Mouse (Mus musculus) thymus, adult 2 months (tissue): ENCODE data around the gene Syt16. TPM values are rescaled to one million over a fixed set of nuclear protein-coding genes. Genes with fewer than 3 reads are reported as not detected.

Source experiments
- DNase-seq: peaks from one replicate; pipeline ENCODE4 v3.0.0; 2021
- H3K27ac ChIP-seq: fragments of 200-500 bp; 2 replicates; pipeline ENCODE4 v1.5.1; 2012; ENCODE audit warnings: low read length, control low read depth; ENCODE audit not compliant: control insufficient read depth, insufficient read depth
- H3K27me3 ChIP-seq: fragments of 200-500 bp; 2 replicates; pipeline ENCODE4 v1.6.1; 2012; ENCODE audit warnings: mild to moderate bottlenecking, low read length, moderate library complexity, mixed read lengths; ENCODE audit not compliant: control insufficient read depth, insufficient read depth
- H3K36me3 ChIP-seq: fragments of 200-500 bp; 2 replicates; pipeline ENCODE4 v1.6.1; 2012; ENCODE audit warnings: mild to moderate bottlenecking, low read length, moderate library complexity; ENCODE audit not compliant: control insufficient read depth, insufficient read depth
- H3K4me1 ChIP-seq: fragments of 200-500 bp; replicated peaks from 2 replicates; pipeline ENCODE4 v1.6.1; 2012; ENCODE audit warnings: low read length; ENCODE audit not compliant: control insufficient read depth, insufficient read depth
- H3K4me3 ChIP-seq: fragments of 200-500 bp; 2 replicates; pipeline ENCODE4 v1.5.1; 2012; ENCODE audit warnings: mild to moderate bottlenecking, low read length, control low read depth, moderate library complexity; ENCODE audit not compliant: control insufficient read depth, insufficient read depth
- CTCF ChIP-seq: fragments of 200-500 bp; IDR thresholded peaks from 2 replicates; pipeline ENCODE4 v1.5.1; 2012; ENCODE audit warnings: mild to moderate bottlenecking, control low read depth, low read length, moderate library complexity, borderline replicate concordance; ENCODE audit not compliant: control insufficient read depth, poor library complexity, insufficient read depth; ENCODE audit errors: extremely low read depth
- POLR2A ChIP-seq: fragments of 200-500 bp; IDR thresholded peaks from 2 replicates; pipeline ENCODE4 v1.6.1; 2012; ENCODE audit warnings: mild to moderate bottlenecking, low read length, control low read depth, moderate library complexity; ENCODE audit not compliant: control insufficient read depth, poor library complexity, insufficient read depth; ENCODE audit errors: extremely low read depth
- WGBS: fragments of 180-500 bp; shearing (Covaris S2); methylation state at CpG from one replicate; pipeline ENCODE4 v1.1.7; 2018; 5-methylcytosine and 5-hydroxymethylcytosine counted together
- polyA plus RNA-seq: library from polyadenylated mRNA; depleted of rRNA; stranded (reverse); fragments of >200 nt; gene quantifications from 2 replicates; pipeline ENCODE4 v1.2.3, GENCODE M21; 2012

Syt16 gene
- polyA plus RNA-seq, 1 experiment, result not detected

DNA sequence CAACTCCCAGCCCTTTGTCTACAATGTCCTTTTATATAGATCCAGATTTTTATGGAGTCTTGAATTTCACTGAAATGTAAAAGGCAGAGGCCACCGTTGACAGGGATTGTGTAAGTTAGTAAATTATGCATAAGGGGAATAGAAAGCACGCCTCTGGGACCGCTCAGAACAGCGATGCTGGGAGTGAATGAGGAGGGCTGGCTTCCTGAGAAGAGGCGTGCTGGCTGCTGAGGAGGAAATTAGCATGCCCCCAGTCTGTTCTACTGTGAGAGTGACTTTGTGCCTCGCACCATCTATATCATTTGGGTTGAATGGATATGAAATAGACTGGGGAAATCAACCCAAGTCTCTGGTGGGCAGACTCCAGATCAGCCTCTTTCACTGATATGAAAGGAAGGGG, 46.3 kb downstream of the Syt16 start:
- no peak for TF ChIP-seq CTCF
- no peak for TF ChIP-seq POLR2A
- DNase-seq, result no peak
- Histone ChIP-seq H3K27ac (no peak overlapping the region), H3K27me3 (no peaks in the 10 kb centered on the region), H3K4me1 (no peaks in the 10 kb centered on the region), H3K36me3 (no peaks in the 10 kb centered on the region), H3K4me3 (no peak overlapping the region)
- 47% methylated on average over 6 of the region's 6 CpGs for WGBS

DNA sequence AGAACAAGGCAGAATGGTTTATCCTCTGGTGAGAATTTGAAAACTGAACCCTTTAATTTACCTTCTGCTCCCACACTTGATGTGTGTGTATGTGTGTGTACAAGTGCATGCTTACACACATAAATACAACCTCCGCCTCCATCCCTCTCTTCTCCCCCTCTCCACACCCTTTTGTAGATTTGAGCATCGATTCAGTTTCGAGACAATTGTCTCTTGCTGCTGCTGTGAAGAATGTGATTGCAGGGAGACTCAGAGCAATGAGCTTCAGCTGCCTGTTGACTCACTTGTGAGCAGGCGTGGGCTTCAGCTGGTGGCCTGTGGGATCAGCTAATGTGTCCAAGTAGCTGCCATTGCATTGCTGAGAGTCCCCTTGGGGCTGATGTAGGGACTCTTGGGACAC, 46.8 kb downstream of the Syt16 start:
- Histone ChIP-seq H3K4me3 (no peak overlapping the region), H3K27me3 (no peaks in the 10 kb centered on the region), H3K27ac (no peak overlapping the region), H3K4me1 (no peaks in the 10 kb centered on the region), H3K36me3 (no peaks in the 10 kb centered on the region)
- TF ChIP-seq POLR2A, result no peak
- no peak for DNase-seq
- 91% methylated on average over 4 of the region's 4 CpGs for WGBS

DNA sequence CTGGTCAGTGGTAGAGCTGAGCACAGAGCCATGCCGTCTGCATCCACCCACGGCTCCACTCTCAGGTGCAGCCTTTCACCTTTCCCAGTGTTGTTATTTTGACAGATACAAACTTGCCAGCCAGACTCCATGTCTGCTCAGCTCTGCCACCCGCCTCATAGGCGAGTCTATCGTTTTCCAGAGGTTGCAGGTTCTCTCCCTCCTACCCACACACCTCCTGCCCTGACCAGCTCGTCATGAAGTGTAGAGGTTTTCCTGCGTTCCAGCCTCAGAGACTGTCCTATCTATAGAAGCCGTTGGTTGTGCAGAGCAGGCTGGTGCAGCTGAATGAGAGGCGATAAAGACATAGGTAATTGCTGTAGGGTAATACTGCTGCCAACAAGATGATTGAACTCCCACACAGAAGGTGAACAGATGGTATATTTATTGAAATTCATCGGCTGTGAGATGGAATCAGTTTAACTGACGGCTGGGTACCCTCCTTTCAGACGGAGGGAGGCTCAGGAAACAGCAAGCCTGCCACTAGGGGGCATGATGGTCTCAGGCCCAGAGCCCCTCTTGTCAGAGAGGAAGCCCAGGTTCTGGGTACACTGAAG, 58.0 kb downstream of the Syt16 start:
- TF ChIP-seq CTCF, result no peak
- TF ChIP-seq POLR2A, result no peak
- Histone ChIP-seq H3K4me3 (no peak overlapping the region), H3K27ac (no peak overlapping the region), H3K4me1 (no peaks in the 10 kb centered on the region), H3K36me3 (no peaks in the 10 kb centered on the region), H3K27me3 (no peaks in the 10 kb centered on the region)
- 61% methylated on average over 12 of the region's 12 CpGs for WGBS
- peak; percentile 25 for DNase-seq

DNA sequence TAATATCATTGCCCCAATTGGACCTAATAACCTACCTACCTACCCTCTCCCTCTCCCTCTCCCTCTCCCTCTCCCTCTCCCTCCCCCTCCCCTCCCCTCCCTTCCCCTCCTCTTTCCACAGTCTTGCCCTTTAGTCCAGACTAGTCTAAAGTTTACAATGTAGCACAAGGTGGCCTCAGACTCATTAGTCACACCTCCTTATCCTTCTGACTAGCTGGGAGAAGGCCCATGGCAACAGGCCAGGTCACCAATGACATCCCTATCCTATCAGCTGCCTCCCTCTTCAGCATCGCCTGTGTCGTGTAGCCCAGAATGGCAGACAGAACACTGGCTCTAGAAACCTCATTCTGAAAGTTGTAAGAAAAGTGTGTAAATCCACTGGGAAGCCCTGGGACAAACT, 58.7 kb downstream of the Syt16 start:
- 92% methylated on average over 2 of the region's 2 CpGs for WGBS
- Histone ChIP-seq H3K4me3 (no peak overlapping the region), H3K27me3 (no peaks in the 10 kb centered on the region), H3K36me3 (no peaks in the 10 kb centered on the region), H3K4me1 (no peaks in the 10 kb centered on the region), H3K27ac (no peak overlapping the region)
- no peak for TF ChIP-seq POLR2A
- no peak for TF ChIP-seq CTCF
- DNase-seq, result no peak

DNA sequence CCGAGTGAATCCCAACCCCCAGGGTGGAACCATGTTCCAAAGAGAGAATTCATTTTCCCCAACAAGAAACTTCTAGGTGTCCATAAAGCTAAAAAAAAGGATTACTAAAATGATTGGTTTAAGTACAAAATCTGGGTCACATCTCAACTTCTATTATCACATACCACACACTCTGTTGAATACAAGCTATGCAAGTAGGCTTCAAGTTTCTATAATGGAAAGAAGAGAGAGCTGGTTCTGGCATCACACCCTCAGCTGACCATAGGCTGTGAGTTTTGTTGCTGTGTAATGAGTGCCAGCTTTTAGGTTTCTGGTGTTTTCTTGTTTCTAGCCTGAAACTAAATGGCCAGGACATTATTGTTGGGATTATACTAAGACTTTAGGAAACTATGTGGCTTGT, 65.1 kb downstream of the Syt16 start:
- no peak for DNase-seq
- Histone ChIP-seq H3K27ac (no peak overlapping the region), H3K4me3 (no peak overlapping the region), H3K36me3 (no peaks in the 10 kb centered on the region), H3K27me3 (no peaks in the 10 kb centered on the region), H3K4me1 (no peaks in the 10 kb centered on the region)
- WGBS, result 93% methylated on average over 1 of the region's 1 CpGs
- TF ChIP-seq CTCF (no peak), POLR2A (no peak)

DNA sequence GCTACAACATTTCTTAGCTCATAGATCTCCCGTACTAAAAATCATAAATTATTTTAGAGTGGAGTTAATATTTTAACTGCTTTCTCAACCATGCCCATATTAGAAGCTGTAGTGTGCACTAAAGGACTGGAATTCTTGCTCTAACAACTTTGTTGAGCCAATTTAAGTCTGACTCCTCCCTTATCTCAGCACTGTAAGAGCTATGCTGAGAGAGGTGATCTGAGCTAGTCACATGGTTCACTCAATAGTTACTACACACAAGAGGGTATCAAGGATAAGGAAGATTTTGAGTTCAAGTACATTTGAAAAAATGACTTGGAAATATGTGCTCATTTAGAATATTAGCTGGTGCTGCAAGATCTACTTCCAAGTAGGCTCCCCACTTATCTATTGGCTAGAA, 71.5 kb downstream of the Syt16 start:
- Histone ChIP-seq H3K27ac (no peak overlapping the region), H3K4me3 (no peak overlapping the region), H3K36me3 (no peaks in the 10 kb centered on the region), H3K27me3 (no peaks in the 10 kb centered on the region), H3K4me1 (no peaks in the 10 kb centered on the region)
- DNase-seq, result no peak
- 90% methylated on average over 1 of the region's 1 CpGs for WGBS
- TF ChIP-seq POLR2A, result no peak
- no peak for TF ChIP-seq CTCF

DNA sequence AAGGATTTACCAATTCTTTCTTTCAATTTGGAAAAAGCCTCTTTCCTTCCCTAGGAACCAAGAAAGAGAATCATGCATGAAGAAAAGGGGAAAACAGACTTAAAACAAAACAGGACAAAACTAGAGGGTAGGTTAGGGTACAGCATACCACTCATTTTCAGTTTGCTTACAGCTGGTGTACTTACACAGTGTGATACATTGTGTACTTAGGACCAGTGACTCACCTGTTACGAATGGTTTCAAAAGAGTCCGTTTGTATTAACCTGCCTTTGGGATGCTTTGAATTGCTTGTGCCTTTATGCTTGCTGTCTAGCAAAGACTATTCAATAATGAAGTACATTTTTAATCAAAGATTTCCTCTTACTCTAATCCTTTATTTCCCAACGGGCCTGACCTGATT, 78.1 kb downstream of the Syt16 start:
- no peak for DNase-seq
- 88% methylated on average over 3 of the region's 3 CpGs for WGBS
- TF ChIP-seq POLR2A, result no peak
- TF ChIP-seq CTCF, result no peak

More for the DNA sequence above, 78.1 kb downstream of the Syt16 start:
- no peak overlapping the region for H3K4me3 ChIP-seq
- H3K27ac ChIP-seq, result no peak overlapping the region
- no peaks in the 10 kb centered on the region for H3K4me1 ChIP-seq
- no peaks in the 10 kb centered on the region for H3K36me3 ChIP-seq
- no peaks in the 10 kb centered on the region for H3K27me3 ChIP-seq
